ENCODE assay signal across 8 mouse cellular contexts in the genomic region with DNA sequence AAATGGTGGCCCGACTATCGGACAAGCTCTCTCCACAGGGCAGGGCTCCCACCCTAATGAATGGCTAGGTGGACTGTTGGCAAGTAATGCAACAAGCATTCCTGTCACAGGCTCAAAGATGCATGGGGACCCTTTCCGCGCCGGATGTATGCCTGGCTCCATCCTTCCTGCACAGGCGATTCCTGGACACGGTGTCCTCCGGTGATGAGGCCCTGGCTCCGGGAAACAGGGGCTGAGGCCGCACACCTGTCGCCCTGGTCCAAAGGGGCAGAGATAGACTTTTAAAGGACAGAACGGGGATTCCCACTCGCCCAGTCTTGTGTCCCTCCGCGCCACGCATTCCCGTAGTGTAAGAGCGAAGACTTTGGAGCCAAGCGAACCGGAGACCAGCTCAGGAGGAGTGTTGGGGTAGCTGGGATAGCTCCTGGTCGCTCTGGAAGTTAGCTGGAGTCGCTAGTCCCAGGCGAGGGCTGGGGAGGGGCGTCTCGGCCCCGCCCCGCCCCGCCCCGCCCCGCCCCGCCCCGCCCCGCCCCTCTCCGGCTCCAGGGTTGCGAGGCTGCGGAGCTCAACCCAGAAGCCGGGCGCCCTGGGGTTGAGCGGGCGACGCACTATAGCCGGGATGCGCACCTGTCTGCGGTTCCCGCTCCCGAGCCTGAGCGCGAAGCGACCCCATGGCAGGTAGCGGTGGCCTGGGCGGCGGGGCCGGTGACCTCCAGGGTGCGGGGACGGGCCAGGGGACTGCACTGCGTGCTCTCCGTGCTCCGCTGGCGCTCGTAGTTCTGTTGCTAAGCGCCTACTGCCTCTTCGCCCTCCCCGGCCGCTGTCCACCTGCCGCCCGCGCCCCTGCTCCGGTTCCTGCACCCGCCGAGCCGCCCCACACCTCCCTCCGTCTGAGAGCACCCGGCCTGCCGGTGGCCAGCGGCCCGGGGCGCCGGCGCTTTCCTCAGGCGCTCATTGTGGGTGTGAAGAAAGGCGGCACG. TPM values are rescaled to one million over a fixed set of nuclear protein-coding genes. Genes with fewer than 3 reads are reported as not detected.
DNase-seq lines count a peak whose midpoint lies in the region; ATAC-seq lines count a peak whose summit lies in the region.

A gene (plus strand): TSS at position 574 of the 980 bp plus-strand sequence.

- H3K4me3 ChIP-seq in intestine, embryonic 16.5 days (ENCODE audit: low read length), result peak within 1 kb of the TSS; percentile 63

- no peaks in the 10 kb centered on the region for H3K9me3 ChIP-seq in intestine, embryonic 16.5 days (ENCODE audit: control insufficient read depth, low read length)

- peak within 1 kb of the TSS; percentile 64 for H3K9ac ChIP-seq in intestine, embryonic 16.5 days (ENCODE audit: low read depth, low read length)

- under 1% methylated on average over 69 of the region's 82 CpGs for WGBS in intestine, embryonic 16.5 days

- ATAC-seq in intestine, embryonic 16.5 days, result peak; percentile 93
- ATAC-seq in megakaryocyte progenitor cell, adult 5-6 weeks (replicated peaks; ENCODE audit: poor library complexity), result peak; percentile 46

- H3K27me3 ChIP-seq in intestine, embryonic 16.5 days (replicated peaks; ENCODE audit: control insufficient read depth, insufficient read depth, low read length), result peaks cover 49% of the 10 kb centered on the region

- DNase-seq in ovary, postnatal 36 days (ENCODE audit: low spot score), result peak; percentile 42
- no peak for DNase-seq in ovary, postnatal 10 days (ENCODE audit: low spot score)
- peak; percentile 60 for DNase-seq in embryo, embryonic 10.5 days (ENCODE audit: low spot score)
- no peak for DNase-seq in layer of hippocampus, adult 8-10 months (ENCODE audit: low spot score in 2 of 2)
- DNase-seq in left cerebral cortex, adult 9 months (ENCODE audit: low spot score in 2 of 2), result no peak
- DNase-seq in right cerebral cortex, adult 2 months (ENCODE audit: low spot score in 2 of 2), result no peak

- H3K4me1 ChIP-seq in intestine, embryonic 16.5 days (ENCODE audit: control insufficient read depth, insufficient read depth, low read length), result peaks cover 10% of the 10 kb centered on the region; the same call in 1 of the 2 replicates

- peak within 1 kb of the TSS; percentile 99 for H3K4me2 ChIP-seq in intestine, embryonic 16.5 days (ENCODE audit: low read depth, low read length)

- no peak within 1 kb of the TSS for H3K27ac ChIP-seq in intestine, embryonic 16.5 days (ENCODE audit: low read length)

- H3K36me3 ChIP-seq in intestine, embryonic 16.5 days (ENCODE audit: control insufficient read depth, insufficient read depth, low read length), result no peaks in the 10 kb centered on the region

RNA-seq across cellular contexts. Expression of the gene that starts here (rescaled TPM):
- polyA plus RNA-seq in intestine, embryonic 16.5 days (2015; fragmentation: Nextera tagmentation; extraction: Ambion mirVana), result 0.28 and 0.39 TPM in 2 replicates
- not detected in 2 replicates for total RNA-seq in megakaryocyte progenitor cell, adult 5-6 weeks (2015)
- not detected in 2 replicates for total RNA-seq in megakaryocyte progenitor cell, adult 5-6 weeks (2017)
- under 1 TPM in 1 of 4 experiments, not detected in 3; 0.23 TPM for total RNA-seq in layer of hippocampus, adult 8-10 months (2022)

Comparison
In these comparisons a context has a peak if more than half of its experiments do, and no peak if none do; other contexts are left out.
1. DNase-seq: peak in ovary, postnatal 36 days (single experiment) and embryo, embryonic 10.5 days (single experiment); none in ovary, postnatal 10 days (single experiment), layer of hippocampus, adult 8-10 months (0 of 2), left cerebral cortex, adult 9 months (0 of 2) and right cerebral cortex, adult 2 months (0 of 2).
2. Peak in ATAC-seq, H3K4me3 ChIP-seq, H3K9ac ChIP-seq and H3K4me2 ChIP-seq in intestine, embryonic 16.5 days; RNA of the gene not detected or under 1 TPM.
3. Peak in ATAC-seq in megakaryocyte progenitor cell, adult 5-6 weeks; RNA of the gene not detected or under 1 TPM.